9 mouse cellular contexts compared by ENCODE assay signal in genomic region chrX:94061246-94061645, GRCm38 (mm10).
DNase-seq lines count a peak whose midpoint lies in the region; ATAC-seq lines count a peak whose summit lies in the region.
"Had no signal": no experiment of that assay in that cellular context is flagged by ENCODE, and none has a peak within 500 bp of the region (broad histone marks: within the 10 kb centered on the region; RNA-seq: fewer than 3 reads in every experiment).

No protein-coding gene starts in this region.

- H3K36me3 ChIP-seq in embryonic facial prominence, embryonic 13.5 days, result no peaks in the 10 kb centered on the region
- H3K36me3 ChIP-seq in embryonic facial prominence, embryonic 10.5 days (replicated peaks), result no peaks in the 10 kb centered on the region

- intact Hi-C loops in heart, postnatal 36 days (cut with DNase I), result no loop called here

- ATAC-seq in embryonic facial prominence, embryonic 13.5 days (ENCODE audit: insufficient number of reproducible peaks, insufficient read depth, low FRiP score, low TSS enrichment, low read depth), result no peak

- H3K9me3 ChIP-seq in embryonic facial prominence, embryonic 13.5 days, result no peaks in the 10 kb centered on the region
- no peaks in the 10 kb centered on the region for H3K9me3 ChIP-seq in embryonic facial prominence, embryonic 10.5 days

- H3K27ac ChIP-seq in embryonic facial prominence, embryonic 13.5 days, result peak overlapping the region; percentile 57
- no peak overlapping the region for H3K27ac ChIP-seq in embryonic facial prominence, embryonic 10.5 days (replicated peaks)

- DNase-seq in embryonic facial prominence, embryonic 10.5 days (ENCODE audit: low spot score), result no peak
- peak; percentile 40 to 53 for DNase-seq in right cerebral cortex, adult 2 months (ENCODE audit: low spot score in 2 of 2)
- DNase-seq in right cerebral cortex, postnatal 14 days, result no peak
- DNase-seq in heart, postnatal 36 days, result peak; percentile 5 to 15
- peak; percentile 27 for DNase-seq in lung, postnatal 36 days
- no peak for DNase-seq in yolk sac, embryonic 10.5 days (ENCODE audit: low spot score)
- DNase-seq in cerebellum, postnatal 25 days, result no peak

- no peak overlapping the region for H3K4me3 ChIP-seq in embryonic facial prominence, embryonic 13.5 days
- no peak overlapping the region for H3K4me3 ChIP-seq in embryonic facial prominence, embryonic 10.5 days
- H3K4me3 ChIP-seq: erythroblast, embryonic 14.5 days had no signal

- H3K27me3 ChIP-seq in embryonic facial prominence, embryonic 13.5 days, result peaks cover 52% of the 10 kb centered on the region
- peaks cover 89% of the 10 kb centered on the region for H3K27me3 ChIP-seq in embryonic facial prominence, embryonic 10.5 days (replicated peaks; ENCODE audit: low read depth, poor library complexity, severe bottlenecking)

- H3K4me2 ChIP-seq in embryonic facial prominence, embryonic 13.5 days, result 0 out of 2 replicates have a peak overlapping the region, but pooled peaks have one; percentile 7

- 44% methylated on average over 6 of the region's 6 CpGs for WGBS in embryonic facial prominence, embryonic 13.5 days
- WGBS in embryonic facial prominence, embryonic 10.5 days, result 64% methylated on average over 6 of the region's 6 CpGs

- H3K9ac ChIP-seq in embryonic facial prominence, embryonic 13.5 days, result no peak overlapping the region

- 0 out of 2 replicates have a peak, but pooled peaks cover 2% of the 10 kb centered on the region for H3K4me1 ChIP-seq in embryonic facial prominence, embryonic 13.5 days
- no peaks in the 10 kb centered on the region for H3K4me1 ChIP-seq in embryonic facial prominence, embryonic 10.5 days

Comparison
In these comparisons a context has a peak if more than half of its experiments do, and no peak if none do; other contexts are left out.
1. DNase-seq: peak in right cerebral cortex, adult 2 months (2 of 2), heart, postnatal 36 days (2 of 2) and lung, postnatal 36 days (single experiment); none in embryonic facial prominence, embryonic 10.5 days (single experiment), right cerebral cortex, postnatal 14 days (single experiment), yolk sac, embryonic 10.5 days (single experiment) and cerebellum, postnatal 25 days (0 of 2).